Mouse (Mus musculus): Measurements from ENCODE around the gene Adcy2.

Gene Adcy2

GRCm38 (mm10) chr13:68998918-68999801 is at the start of gene Adcy2:
TSS of gene Adcy2 (minus strand) at chr13:68999541.
- peak; percentile 49 for DNase-seq (ENCODE audit: low spot score)

GRCm38 (mm10) chr13:69036991-69037597 is 37.8 kb upstream of the Adcy2 start:
- no peak for DNase-seq (ENCODE audit: low spot score)

- DNase-seq (ENCODE audit: low spot score): no peak
Measured at GRCm38 (mm10) chr13:69034621-69035020, 35.3 kb upstream of the Adcy2 start.

- no peak for DNase-seq (ENCODE audit: low spot score)
Measured at GRCm38 (mm10) chr13:69033532-69033931, 34.2 kb upstream of the Adcy2 start.

- DNase-seq (ENCODE audit: low spot score): no peak
Measured at GRCm38 (mm10) chr13:69029078-69029757, 29.9 kb upstream of the Adcy2 start.

- DNase-seq (ENCODE audit: low spot score): no peak
Measured at GRCm38 (mm10) chr13:69024964-69025363, 25.6 kb upstream of the Adcy2 start.

GRCm38 (mm10) chr13:69023239-69023638 is 23.9 kb upstream of the Adcy2 start:
- no peak for DNase-seq (ENCODE audit: low spot score)

- DNase-seq (ENCODE audit: low spot score): no peak
Measured at GRCm38 (mm10) chr13:69020574-69020973, 21.2 kb upstream of the Adcy2 start.

GRCm38 (mm10) chr13:69006915-69007314 is 7.6 kb upstream of the Adcy2 start:
- no peak for DNase-seq (ENCODE audit: low spot score)

- no peak for DNase-seq (ENCODE audit: low spot score)
Measured at GRCm38 (mm10) chr13:69006091-69006490, 6.8 kb upstream of the Adcy2 start.

- no peak for DNase-seq (ENCODE audit: low spot score)
Measured at GRCm38 (mm10) chr13:69004406-69004805, 5.1 kb upstream of the Adcy2 start.

GRCm38 (mm10) chr13:69002631-69003030 is 3.3 kb upstream of the Adcy2 start:
- DNase-seq (ENCODE audit: low spot score): no peak

GRCm38 (mm10) chr13:69002173-69002572 is 2.8 kb upstream of the Adcy2 start:
- DNase-seq (ENCODE audit: low spot score): peak; percentile 49

GRCm38 (mm10) chr13:68999826-69000225 is 485 bp upstream of the Adcy2 start:
- DNase-seq (ENCODE audit: low spot score): no peak

- no peak for DNase-seq (ENCODE audit: low spot score)
Measured at GRCm38 (mm10) chr13:68998558-68998917, 803 bp downstream of the Adcy2 start.

- DNase-seq (ENCODE audit: low spot score): no peak
Measured at GRCm38 (mm10) chr13:68997821-68998551, 1.4 kb downstream of the Adcy2 start.

- DNase-seq (ENCODE audit: low spot score): no peak
Measured at GRCm38 (mm10) chr13:68997386-68997785, 2.0 kb downstream of the Adcy2 start.

GRCm38 (mm10) chr13:68996661-68997060 is 2.7 kb downstream of the Adcy2 start:
- DNase-seq (ENCODE audit: low spot score): no peak

GRCm38 (mm10) chr13:68985789-68986188 is 13.6 kb downstream of the Adcy2 start:
- DNase-seq (ENCODE audit: low spot score): no peak

- no peak for DNase-seq (ENCODE audit: low spot score)
Measured at GRCm38 (mm10) chr13:68984000-68984399, 15.3 kb downstream of the Adcy2 start.

- no peak for DNase-seq (ENCODE audit: low spot score)
Measured at GRCm38 (mm10) chr13:68981048-68981447, 18.3 kb downstream of the Adcy2 start.

- DNase-seq (ENCODE audit: low spot score): no peak
Measured at GRCm38 (mm10) chr13:68973143-68973542, 26.2 kb downstream of the Adcy2 start.

Data from ovary, postnatal 14 days (tissue).